Mouse (Mus musculus) limb, embryonic 11.5 days (tissue): ENCODE data around the gene Noc2l. TPM values are rescaled to one million over a fixed set of nuclear protein-coding genes. Genes with fewer than 3 reads are reported as not detected.
A peak's percentile ranks its signal among the peaks of the same experiment; 100 is the strongest.

Experiments used
- ATAC-seq: fragments of 200-750 bp; cut with Nextera tagmentation; 2 replicates; pipeline ENCODE4 v1.8.0; 2017; ENCODE audit warnings: low read depth; ENCODE audit not compliant: insufficient number of reproducible peaks, low FRiP score, low TSS enrichment
- DNase-seq: peaks from one replicate; pipeline ENCODE4 v3.0.0-alpha.2; 2015; ENCODE audit warnings: low spot score
- H3K27ac ChIP-seq: fragments of 300-500 bp; sonication (generic); replicated peaks from 2 replicates; pipeline ENCODE4 v1.5.1; 2014; ENCODE audit warnings: low read depth, mild to moderate bottlenecking, low read length
- H3K27me3 ChIP-seq: fragments of 300-500 bp; sonication (generic); 2 replicates; pipeline ENCODE4 v1.6.1; 2014; ENCODE audit warnings: mild to moderate bottlenecking, low read length, mixed read lengths; ENCODE audit not compliant: control insufficient read depth, insufficient read depth
- H3K36me3 ChIP-seq: fragments of 300-500 bp; sonication (generic); 2 replicates; pipeline ENCODE4 v1.6.1; 2014; ENCODE audit warnings: mild to moderate bottlenecking, low read length, moderate library complexity, mixed read lengths; ENCODE audit not compliant: control insufficient read depth, insufficient read depth
- H3K4me1 ChIP-seq: fragments of 300-500 bp; sonication (generic); 2 replicates; pipeline ENCODE4 v1.6.1; 2014; ENCODE audit warnings: low read length, mixed read lengths; ENCODE audit not compliant: control insufficient read depth, insufficient read depth
- H3K4me2 ChIP-seq: fragments of 300-500 bp; sonication (generic); 2 replicates; pipeline ENCODE4 v1.6.1; 2014; ENCODE audit warnings: low read depth, mild to moderate bottlenecking, moderate library complexity; ENCODE audit not compliant: severe bottlenecking
- H3K4me3 ChIP-seq: fragments of 300-500 bp; sonication (generic); 2 replicates; pipeline ENCODE4 v1.5.1; 2014; ENCODE audit warnings: low read depth, low read length
- H3K9ac ChIP-seq: fragments of 300-500 bp; sonication (generic); 2 replicates; pipeline ENCODE4 v1.6.1; 2014; ENCODE audit warnings: mild to moderate bottlenecking, low read length
- H3K9me3 ChIP-seq: fragments of 300-500 bp; sonication (generic); 2 replicates; pipeline ENCODE4 v1.6.1; 2016; ENCODE audit warnings: low read length; ENCODE audit not compliant: control insufficient read depth
- WGBS: fragments of 180-500 bp; shearing (Covaris S2); extraction: QIAGEN DNeasy Blood & Tissue Kit; methylation state at CpG from one replicate; pipeline ENCODE4 v1.1.7; 2014; 5-methylcytosine and 5-hydroxymethylcytosine counted together
- microRNA-seq: library from miRNA; unstranded; fragments of <30 nt; microRNA quantifications from one replicate; pipeline ENCODE4, GENCODE M21; 2016
- polyA plus RNA-seq: library from polyadenylated mRNA; unstranded; fragments of >200 nt; fragmentation: Nextera tagmentation; extraction: Ambion mirVana; gene quantifications from 2 replicates; pipeline ENCODE4 v1.2.1, GENCODE M21; 2014

The Noc2l gene
- polyA plus RNA-seq, 1 experiment from 2014 or later: 86.4 TPM

- WGBS: 76% methylated on average over 8 of the region's 8 CpGs
- H3K27me3 ChIP-seq: peaks cover 24% of the 10 kb centered on the region
These were observed 15.3 kb downstream of the Noc2l start for GRCm38 (mm10) chr4:156251081-156251480.

GRCm38 (mm10) chr4:156252140-156252539 lies 16.3 kb downstream of the Noc2l start:
- ATAC-seq (no peak), DNase-seq (no peak)
- Histone ChIP-seq H3K4me2 (no peak overlapping the region), H3K27ac (no peak overlapping the region), H3K36me3 (peaks cover 5% of the 10 kb centered on the region; the same call in 1 of the 2 replicates), H3K27me3 (peaks cover 24% of the 10 kb centered on the region), H3K9me3 (no peaks in the 10 kb centered on the region), H3K4me3 (no peak overlapping the region), H3K9ac (no peak overlapping the region), H3K4me1 (no peaks in the 10 kb centered on the region)
- 30% methylated on average over 7 of the region's 7 CpGs for WGBS

More at GRCm38 (mm10) chr4:156251081-156251480, 15.3 kb downstream of the Noc2l start:
- H3K4me3 ChIP-seq: no peak overlapping the region
- H3K9me3 ChIP-seq: no peaks in the 10 kb centered on the region
- no peak for DNase-seq
- no peak overlapping the region for H3K27ac ChIP-seq
- H3K9ac ChIP-seq: no peak overlapping the region
- peaks cover 11% of the 10 kb centered on the region; the same call in 1 of the 2 replicates for H3K36me3 ChIP-seq
- no peaks in the 10 kb centered on the region for H3K4me1 ChIP-seq
- H3K4me2 ChIP-seq: no peak overlapping the region
- ATAC-seq: no peak

GRCm38 (mm10) chr4:156252619-156253018 lies 16.8 kb downstream of the Noc2l start:
- H3K9ac ChIP-seq: no peak overlapping the region
- H3K4me3 ChIP-seq: no peak overlapping the region
- no peak overlapping the region for H3K4me2 ChIP-seq
- H3K27me3 ChIP-seq: peaks cover 24% of the 10 kb centered on the region
- no peaks in the 10 kb centered on the region for H3K4me1 ChIP-seq
- ATAC-seq: 0 out of 2 replicates have a peak, but pooled peaks have one; percentile 9
- DNase-seq: no peak
- 39% methylated on average over 3 of the region's 3 CpGs for WGBS
- H3K36me3 ChIP-seq: peaks cover 4% of the 10 kb centered on the region; the same call in 1 of the 2 replicates
- H3K9me3 ChIP-seq: no peaks in the 10 kb centered on the region
- no peak overlapping the region for H3K27ac ChIP-seq

GRCm38 (mm10) chr4:156253043-156253442 lies 17.2 kb downstream of the Noc2l start:
- peaks cover 24% of the 10 kb centered on the region for H3K27me3 ChIP-seq
- no peak overlapping the region for H3K9ac ChIP-seq
- no peaks in the 10 kb centered on the region for H3K4me1 ChIP-seq
- no peak overlapping the region for H3K4me2 ChIP-seq
- no peak overlapping the region for H3K4me3 ChIP-seq
- no peaks in the 10 kb centered on the region for H3K9me3 ChIP-seq
- H3K36me3 ChIP-seq: peaks cover 4% of the 10 kb centered on the region; the same call in 1 of the 2 replicates
- no peak for DNase-seq
- no peak overlapping the region for H3K27ac ChIP-seq
- ATAC-seq: no peak
- WGBS: 42% methylated on average over 7 of the region's 7 CpGs

- Histone ChIP-seq H3K27me3 (peaks cover 24% of the 10 kb centered on the region), H3K4me3 (0 out of 2 replicates have a peak overlapping the region, but pooled peaks have one; percentile 3), H3K27ac (no peak overlapping the region), H3K36me3 (no peaks in the 10 kb centered on the region), H3K9me3 (no peaks in the 10 kb centered on the region), H3K9ac (no peak overlapping the region), H3K4me2 (no peak overlapping the region), H3K4me1 (no peaks in the 10 kb centered on the region)
- peak; percentile 56 for DNase-seq
- 2% methylated on average over 25 of the region's 30 CpGs for WGBS
- ATAC-seq: peak; percentile 66
These were observed 18.7 kb downstream of the Noc2l start for GRCm38 (mm10) chr4:156254361-156255077.

- Histone ChIP-seq H3K36me3 (no peaks in the 10 kb centered on the region), H3K27ac (no peak within 1 kb of the TSS), H3K4me2 (no peak within 1 kb of the TSS), H3K27me3 (peaks cover 24% of the 10 kb centered on the region), H3K4me1 (no peaks in the 10 kb centered on the region), H3K9me3 (no peaks in the 10 kb centered on the region), H3K4me3 (no peak within 1 kb of the TSS), H3K9ac (no peak within 1 kb of the TSS)
- ATAC-seq (peak; percentile 72; the same call in 1 of the 2 replicates), DNase-seq (no peak)
- WGBS: 2% methylated on average over 26 of the region's 26 CpGs
These were observed 19.4 kb downstream of the Noc2l start, which contains the start of gene Samd11 for GRCm38 (mm10) chr4:156255078-156255839. Gene Samd11, minus strand, starts transcription at chr4:156255657.

Small RNA genes within 50 kb of the gene (microRNA-seq; reads per million reads assigned to microRNA genes)
- gene Mir7658: 6.1 reads per million, percentile 13 among the genes with 10 or more reads in this experiment

Other genes starting within 250 kb of the Noc2l start
- gene B3galt6, start 243.4 kb upstream of the Noc2l start, polyA plus RNA-seq: 15.4 and 16.4 TPM in 2 replicates
- gene Sdf4, start 243.1 kb upstream of the Noc2l start, polyA plus RNA-seq: 131 and 142 TPM in 2 replicates
- gene Tnfrsf4, start 222.2 kb upstream of the Noc2l start, polyA plus RNA-seq: 0.29 and 0.58 TPM in 2 replicates
- 0.62 and 0.65 TPM in 2 replicates for gene Tnfrsf18, start 209.8 kb upstream of the Noc2l start, polyA plus RNA-seq
- gene Ttll10, start 176.6 kb upstream of the Noc2l start, polyA plus RNA-seq: 0.33 and 0.55 TPM in 2 replicates
- 61.9 and 71.4 TPM in 2 replicates for gene 9430015G10Rik, start 126.0 kb upstream of the Noc2l start, polyA plus RNA-seq
- 0.81 and 1.0 TPM in 2 replicates for gene Rnf223, start 105.5 kb upstream of the Noc2l start, polyA plus RNA-seq
- 38.6 and 41.5 TPM in 2 replicates for gene Agrn, start 38.5 kb upstream of the Noc2l start, polyA plus RNA-seq
- 0.20 TPM in 1 of 2 replicates, not detected in the other for gene Isg15, start 35.2 kb upstream of the Noc2l start, polyA plus RNA-seq
- gene AW011738, start 32.7 kb upstream of the Noc2l start, polyA plus RNA-seq: 0.28 and 0.70 TPM in 2 replicates
- 0.26 and 0.35 TPM in 2 replicates for gene Perm1, start 20.1 kb upstream of the Noc2l start, polyA plus RNA-seq
- 20.1 and 20.2 TPM in 2 replicates for gene Plekhn1, start 1.2 kb upstream of the Noc2l start, polyA plus RNA-seq
- gene Samd11, start 19.6 kb downstream of the Noc2l start, polyA plus RNA-seq: 0.60 and 0.61 TPM in 2 replicates
- not detected in 2 replicates for gene Vmn2r-ps159, start 95.1 kb downstream of the Noc2l start, polyA plus RNA-seq